Mouse (Mus musculus): ENCODE results near the gene Zfp955a.
"Not testable (repeated sequence)": the region's sequence is repeated elsewhere in the genome, so short reads cannot be mapped to it uniquely, and the experiment has no call there.

Gene Zfp955a

GRCm38 (mm10) chr17:33254530-33255318, at the start of gene Zfp955a:
Gene Zfp955a, minus strand, starts transcription at chr17:33255145.
- DNase-seq (ENCODE audit: low spot score in 2 of 2) = not testable (repeated sequence)

- DNase-seq (ENCODE audit: low spot score in 2 of 2) = not testable (repeated sequence)
Observed at GRCm38 (mm10) chr17:33289876-33290149, 34.9 kb upstream of the Zfp955a start.

- not testable (repeated sequence) for DNase-seq (ENCODE audit: low spot score in 2 of 2)
Observed at GRCm38 (mm10) chr17:33289039-33289875, 34.3 kb upstream of the Zfp955a start, which contains the start of gene Zfp955b. Gene Zfp955b, plus strand, starts transcription at chr17:33289544.

- no peak for DNase-seq (ENCODE audit: low spot score in 2 of 2)
Observed at GRCm38 (mm10) chr17:33268907-33269306, 14.0 kb upstream of the Zfp955a start.

- no peak for DNase-seq (ENCODE audit: low spot score in 2 of 2)
Observed at GRCm38 (mm10) chr17:33264376-33264775, 9.4 kb upstream of the Zfp955a start, which contains the start of gene Olfr63. Gene Olfr63, plus strand, starts transcription at chr17:33264676.

GRCm38 (mm10) chr17:33255319-33255657, 343 bp upstream of the Zfp955a start:
- DNase-seq (ENCODE audit: low spot score in 2 of 2) = not testable (repeated sequence)

- not testable (repeated sequence) for DNase-seq (ENCODE audit: low spot score in 2 of 2)
Observed at GRCm38 (mm10) chr17:33236646-33237045, 18.3 kb downstream of the Zfp955a start.

- no peak for DNase-seq (ENCODE audit: low spot score in 2 of 2)
Observed at GRCm38 (mm10) chr17:33221590-33221989, 33.4 kb downstream of the Zfp955a start, which contains the start of gene Olfr1564. Gene Olfr1564, minus strand, starts transcription at chr17:33221690.

- not testable (repeated sequence) for DNase-seq (ENCODE audit: low spot score in 2 of 2)
Observed at GRCm38 (mm10) chr17:33191002-33191401, 63.9 kb downstream of the Zfp955a start, which contains the start of gene Olfr239. Gene Olfr239, plus strand, starts transcription at chr17:33191302.

Data from left cerebral cortex, adult 9 months (tissue).